Comparison of ENCODE assay signal across 9 mouse cellular contexts in the genomic region with DNA sequence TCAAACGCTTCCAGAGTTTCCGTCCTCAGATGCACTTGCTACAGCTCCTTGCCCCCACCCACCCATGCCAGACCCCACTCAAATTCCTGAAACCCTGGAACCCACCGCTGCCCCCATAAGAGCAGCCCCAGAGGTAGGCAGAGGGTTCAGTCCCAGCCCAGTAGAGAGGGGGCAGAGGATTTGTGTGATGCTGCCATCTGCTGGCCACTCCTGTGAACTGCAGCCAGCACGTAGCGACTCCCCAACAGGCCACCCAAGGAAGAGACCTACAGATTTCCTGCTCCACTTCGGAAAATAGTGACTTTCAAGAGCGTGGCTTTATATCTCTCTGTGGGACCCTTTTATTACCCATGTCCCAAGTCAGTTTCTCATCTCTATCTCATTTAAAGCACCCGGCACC. TPM values are rescaled to one million over a fixed set of nuclear protein-coding genes. Genes with fewer than 3 reads are reported as not detected.
DNase-seq lines count a peak whose midpoint lies in the region; ATAC-seq and TF ChIP-seq lines count a peak whose summit lies in the region.
"Had no signal": no experiment of that assay in that cellular context is flagged by ENCODE, and none has a peak within 500 bp of the region (broad histone marks: within the 10 kb centered on the region; RNA-seq: fewer than 3 reads in every experiment).

No protein-coding gene starts in this region.

- H3K4me1 ChIP-seq in limb, embryonic 11.5 days (ENCODE audit: control insufficient read depth, insufficient read depth, low read length), result peaks cover 7% of the 10 kb centered on the region
- peaks cover 31% of the 10 kb centered on the region for H3K4me1 ChIP-seq in neural tube, embryonic 13.5 days (replicated peaks)

- H3K4me2 ChIP-seq in limb, embryonic 11.5 days (ENCODE audit: low read depth, severe bottlenecking), result no peak overlapping the region
- H3K4me2 ChIP-seq in neural tube, embryonic 13.5 days, result no peak overlapping the region
- H3K4me2 ChIP-seq: heart, embryonic 15.5 days had no signal

- peak in 1 of 2 experiments; percentile 71 for DNase-seq in left cerebral cortex, adult 2 months (ENCODE audit: extremely low spot score in 1 of 2, low spot score in 2 of 2)
- no peak for DNase-seq in left cerebral cortex, adult 11 months (ENCODE audit: low spot score)
- peak; percentile 84 for DNase-seq in NIH3T3 (ENCODE audit: low read depth)
- DNase-seq in c-Kit-positive CD71-negative TER-119-negative erythroid progenitor cells, embryonic 14.5 days (ENCODE audit: low read depth), result peak; percentile 42
- DNase-seq in gastrocnemius, postnatal 14 days, result peak; percentile 40
- DNase-seq in limb, embryonic 11.5 days (ENCODE audit: low spot score), result peak; percentile 85
- DNase-seq in yolk sac, embryonic 10.5 days (ENCODE audit: low spot score), result no peak

- H3K27ac ChIP-seq in left cerebral cortex, adult 2 months, result no peak overlapping the region
- H3K27ac ChIP-seq in limb, embryonic 11.5 days (replicated peaks; ENCODE audit: low read depth, low read length), result no peak overlapping the region
- no peak overlapping the region for H3K27ac ChIP-seq in neural tube, embryonic 13.5 days (replicated peaks)
- H3K27ac ChIP-seq: heart, embryonic 15.5 days had no signal

- H3K4me3 ChIP-seq in left cerebral cortex, adult 2 months, result no peak overlapping the region
- H3K4me3 ChIP-seq in limb, embryonic 11.5 days (ENCODE audit: low read depth, low read length), result no peak overlapping the region
- no peak overlapping the region for H3K4me3 ChIP-seq in neural tube, embryonic 13.5 days
- H3K4me3 ChIP-seq: heart, embryonic 15.5 days had no signal

- H3K27me3 ChIP-seq in limb, embryonic 11.5 days (ENCODE audit: control insufficient read depth, insufficient read depth, low read length), result no peaks in the 10 kb centered on the region
- no peaks in the 10 kb centered on the region; the same call in 1 of the 2 replicates for H3K27me3 ChIP-seq in neural tube, embryonic 13.5 days

- intact Hi-C loops in left cerebral cortex, adult 2 months (cut with DNase I), result loop anchor here (1.0 to 5.0 kb wide), 2 partner anchors 217 to 796 kb away; no protein-coding TSS in a partner anchor
- intact Hi-C loops in gastrocnemius, postnatal 14 days (cut with DNase I; ENCODE audit: low total_unique reads), result no loop called here

- ATAC-seq in limb, embryonic 11.5 days (ENCODE audit: insufficient number of reproducible peaks, low FRiP score, low TSS enrichment, low read depth), result no peak
- ATAC-seq in neural tube, embryonic 13.5 days (ENCODE audit: low read depth), result peak; percentile 21; the same call in 1 of the 2 replicates

- TF ChIP-seq CTCF in left cerebral cortex, adult 2 months (IDR thresholded peaks at IDR 0.05), result peak; percentile 95

- H3K9ac ChIP-seq in limb, embryonic 11.5 days (ENCODE audit: low read length), result no peak overlapping the region
- H3K9ac ChIP-seq in neural tube, embryonic 13.5 days, result no peak overlapping the region
- H3K9ac ChIP-seq: heart, embryonic 15.5 days had no signal

- H3K36me3 ChIP-seq in limb, embryonic 11.5 days (ENCODE audit: control insufficient read depth, insufficient read depth, low read length), result no peaks in the 10 kb centered on the region
- H3K36me3 ChIP-seq in neural tube, embryonic 13.5 days, result no peaks in the 10 kb centered on the region
- H3K36me3 ChIP-seq: heart, embryonic 15.5 days had no signal

- 26% methylated on average over 8 of the region's 8 CpGs for WGBS in limb, embryonic 11.5 days
- 30% methylated on average over 8 of the region's 8 CpGs for WGBS in neural tube, embryonic 13.5 days

- H3K9me3 ChIP-seq in limb, embryonic 11.5 days (ENCODE audit: control insufficient read depth, low read length), result no peaks in the 10 kb centered on the region
- no peaks in the 10 kb centered on the region for H3K9me3 ChIP-seq in neural tube, embryonic 13.5 days
- H3K9me3 ChIP-seq: heart, embryonic 15.5 days had no signal

RNA-seq across cellular contexts. Expression of a gene that starts 42.2 kb away (rescaled TPM):
- total RNA-seq in left cerebral cortex, adult 2 months (2021), result under 1 TPM in 1 of 2 experiments, not detected in 1; 0.49 TPM
- under 1 TPM; 0.42 to 0.68 TPM for total RNA-seq in gastrocnemius, postnatal 14 days (2021)
- 0.20 and 0.61 TPM in 2 replicates for polyA plus RNA-seq in limb, embryonic 11.5 days (2014; fragmentation: Nextera tagmentation; extraction: Ambion mirVana)
- 3.4 and 4.0 TPM in 2 replicates for polyA plus RNA-seq in neural tube, embryonic 13.5 days (2015; fragmentation: Nextera tagmentation; extraction: Ambion mirVana)

RNA-seq across cellular contexts. Expression of a gene that starts 45.5 kb away (rescaled TPM):
- total RNA-seq in left cerebral cortex, adult 2 months (2021), result 1 to 10 TPM; 6.9 to 7.4 TPM
- total RNA-seq in gastrocnemius, postnatal 14 days (2021), result 1 to 10 TPM; 1.9 to 2.0 TPM
- 0.20 TPM in 1 of 2 replicates, not detected in the other for polyA plus RNA-seq in limb, embryonic 11.5 days (2014; fragmentation: Nextera tagmentation; extraction: Ambion mirVana)
- 4.5 and 7.6 TPM in 2 replicates for polyA plus RNA-seq in neural tube, embryonic 13.5 days (2015; fragmentation: Nextera tagmentation; extraction: Ambion mirVana)

Comparison
In these comparisons a context has a peak if more than half of its experiments do, and no peak if none do; other contexts are left out.
1. DNase-seq: peak in NIH3T3 (single experiment), c-Kit-positive CD71-negative TER-119-negative erythroid progenitor cells, embryonic 14.5 days (single experiment), gastrocnemius, postnatal 14 days (single experiment) and limb, embryonic 11.5 days (single experiment); none in left cerebral cortex, adult 11 months (single experiment) and yolk sac, embryonic 10.5 days (single experiment).